Mouse (Mus musculus): ENCODE measurements at regions not wholly inside any gene's neighbourhood (a gene's known extent, or its start where the extent isn't known, plus 50 kb on each side); places are given as distances from the start of the nearest gene placed in this dataset.

DNA sequence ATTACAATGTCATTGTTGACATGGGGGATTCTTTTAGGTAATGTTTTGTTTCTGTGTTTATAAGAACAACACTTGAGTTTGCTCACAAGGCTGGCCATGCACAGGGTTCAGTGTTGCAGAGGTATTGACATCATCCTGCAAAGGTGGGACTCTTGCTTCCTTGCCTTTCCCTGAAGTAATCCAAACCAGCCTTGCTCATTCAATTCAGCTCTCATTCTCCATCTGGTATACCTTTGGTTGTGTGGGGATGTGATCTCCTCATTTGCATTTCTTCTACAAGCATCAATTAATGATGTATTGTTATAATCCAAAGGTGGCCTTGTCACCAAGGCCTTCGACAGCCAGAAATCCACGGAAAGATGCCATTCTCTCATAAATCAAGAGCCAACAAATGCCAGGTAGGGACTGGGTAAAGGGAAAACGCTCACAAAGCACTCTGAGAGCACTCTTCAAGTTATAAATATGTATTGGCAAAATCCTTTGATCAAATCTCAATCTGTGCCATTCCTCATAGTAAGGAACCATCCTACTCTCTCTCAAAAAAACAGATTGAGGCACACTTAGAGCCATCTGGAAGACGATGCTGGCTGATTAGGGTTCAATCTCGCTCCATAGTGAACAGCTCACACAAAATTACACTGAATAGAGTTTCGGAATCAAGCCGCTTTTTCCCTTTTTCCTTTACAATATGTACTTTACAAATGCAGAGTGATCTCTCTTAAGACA is 435.1 kb downstream of the Klf5 start:
- H3K27ac ChIP-seq (replicated peaks in 1 of 2; ENCODE audit: control insufficient read depth in 1 of 2, insufficient read depth in 1 of 2, low read depth in 2 of 2, low read length in 2 of 2): no peak overlapping the region

DNA sequence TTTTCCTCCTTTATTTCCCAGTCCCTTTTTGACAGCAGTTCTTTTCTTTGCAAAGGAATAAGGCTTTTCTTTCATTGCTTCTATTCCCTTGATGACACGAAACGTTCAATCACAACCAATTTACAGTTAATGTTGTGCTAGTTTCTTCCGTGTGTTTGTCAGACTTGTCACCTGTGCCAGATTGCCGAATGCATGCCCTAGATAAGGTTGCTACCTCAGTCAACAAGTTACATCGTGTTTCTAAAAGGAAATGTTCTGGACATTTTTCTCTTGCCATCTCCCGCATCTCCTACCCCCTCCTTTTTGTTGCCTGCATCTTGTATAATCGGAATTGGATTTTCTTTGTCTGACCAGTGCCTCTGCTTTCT is 435.7 kb downstream of the Klf5 start:
- no peak overlapping the region for H3K27ac ChIP-seq (replicated peaks in 1 of 2; ENCODE audit: control insufficient read depth in 1 of 2, insufficient read depth in 1 of 2, low read depth in 2 of 2, low read length in 2 of 2)
- no peaks in the 10 kb centered on the region for H3K4me1 ChIP-seq (ENCODE audit: control insufficient read depth in 2 of 2, insufficient read depth in 2 of 2, low read length in 2 of 2)
- H3K4me3 ChIP-seq (ENCODE audit: control insufficient read depth in 1 of 2, insufficient read depth in 1 of 2, low read depth in 1 of 2, low read length in 2 of 2): no peak overlapping the region
- no peaks in the 10 kb centered on the region for H3K9me3 ChIP-seq (ENCODE audit: control insufficient read depth, low read length)
- ATAC-seq (ENCODE audit: insufficient number of reproducible peaks, insufficient read depth, low FRiP score, low read depth): no peak
- no peaks in the 10 kb centered on the region for H3K36me3 ChIP-seq (ENCODE audit: control insufficient read depth, insufficient read depth, low read length)
- no peaks in the 10 kb centered on the region for H3K27me3 ChIP-seq (ENCODE audit: control insufficient read depth, insufficient read depth, low read length)
- H3K4me2 ChIP-seq (ENCODE audit: low read length): no peak overlapping the region
- WGBS: 74% methylated on average over 7 of the region's 7 CpGs
- H3K9ac ChIP-seq (ENCODE audit: low read length): no peak overlapping the region

More for the DNA sequence above, 435.1 kb downstream of the Klf5 start:
- Histone ChIP-seq H3K36me3 (ENCODE audit: control insufficient read depth, insufficient read depth, low read length) (no peaks in the 10 kb centered on the region), H3K9me3 (ENCODE audit: control insufficient read depth, low read length) (no peaks in the 10 kb centered on the region), H3K9ac (ENCODE audit: low read length) (no peak overlapping the region), H3K4me3 (ENCODE audit: control insufficient read depth in 1 of 2, insufficient read depth in 1 of 2, low read depth in 1 of 2, low read length in 2 of 2) (no peak overlapping the region), H3K27me3 (ENCODE audit: control insufficient read depth, insufficient read depth, low read length) (no peaks in the 10 kb centered on the region), H3K4me1 (ENCODE audit: control insufficient read depth in 2 of 2, insufficient read depth in 2 of 2, low read length in 2 of 2) (no peaks in the 10 kb centered on the region), H3K4me2 (ENCODE audit: low read length) (no peak overlapping the region)
- no peak for ATAC-seq (ENCODE audit: insufficient number of reproducible peaks, insufficient read depth, low FRiP score, low read depth)
- 86% methylated on average over 7 of the region's 7 CpGs for WGBS

GRCm38 (mm10) chr14:99743625-99744297 is 445.3 kb downstream of the Klf5 start:
- no peak for ATAC-seq (ENCODE audit: insufficient number of reproducible peaks, insufficient read depth, low FRiP score, low read depth)
- H3K27me3 ChIP-seq (ENCODE audit: control insufficient read depth, insufficient read depth, low read length): 0 out of 2 replicates have a peak, but pooled peaks cover 3% of the 10 kb centered on the region
- no peak overlapping the region for H3K9ac ChIP-seq (ENCODE audit: low read length)
- peaks cover 0 to 3% of the 10 kb centered on the region in 2 experiments; a peak in 1 of 4 replicates for H3K4me1 ChIP-seq (ENCODE audit: control insufficient read depth in 2 of 2, insufficient read depth in 2 of 2, low read length in 2 of 2)
- H3K9me3 ChIP-seq (ENCODE audit: control insufficient read depth, low read length): no peaks in the 10 kb centered on the region
- no peak overlapping the region for H3K4me2 ChIP-seq (ENCODE audit: low read length)
- WGBS: 59% methylated on average over 17 of the region's 17 CpGs
- H3K27ac ChIP-seq (replicated peaks in 1 of 2; ENCODE audit: control insufficient read depth in 1 of 2, insufficient read depth in 1 of 2, low read depth in 2 of 2, low read length in 2 of 2): no peak overlapping the region
- no peaks in the 10 kb centered on the region for H3K36me3 ChIP-seq (ENCODE audit: control insufficient read depth, insufficient read depth, low read length)
- no peak overlapping the region for H3K4me3 ChIP-seq (ENCODE audit: control insufficient read depth in 1 of 2, insufficient read depth in 1 of 2, low read depth in 1 of 2, low read length in 2 of 2)

DNA sequence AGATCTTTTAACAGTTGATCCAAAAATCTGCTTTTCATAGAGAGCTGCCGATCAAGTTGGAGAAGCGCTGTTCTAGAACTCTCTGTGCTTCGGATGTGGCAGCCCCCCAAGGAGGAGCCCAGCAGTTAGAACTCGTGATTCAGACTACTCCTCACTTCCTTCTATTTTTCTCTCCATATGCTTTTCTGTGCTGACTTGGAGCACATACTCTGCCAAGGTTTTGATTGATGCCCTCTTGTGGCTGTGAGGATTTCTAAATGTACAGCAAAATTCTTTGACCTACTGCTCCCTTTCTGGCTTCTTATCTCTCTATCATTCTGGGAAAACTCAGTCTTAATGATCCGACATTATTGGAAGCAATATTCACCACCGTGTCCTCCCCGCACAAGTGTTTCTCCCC is 446.7 kb downstream of the Klf5 start:
- 73% methylated on average over 7 of the region's 7 CpGs for WGBS
- H3K9ac ChIP-seq (ENCODE audit: low read length): no peak overlapping the region
- no peaks in the 10 kb centered on the region for H3K36me3 ChIP-seq (ENCODE audit: control insufficient read depth, insufficient read depth, low read length)
- no peaks in the 10 kb centered on the region for H3K9me3 ChIP-seq (ENCODE audit: control insufficient read depth, low read length)
- 0 out of 2 replicates have a peak, but pooled peaks cover 3% of the 10 kb centered on the region for H3K27me3 ChIP-seq (ENCODE audit: control insufficient read depth, insufficient read depth, low read length)
- no peak for ATAC-seq (ENCODE audit: insufficient number of reproducible peaks, insufficient read depth, low FRiP score, low read depth)
- peaks cover 0 to 3% of the 10 kb centered on the region in 2 experiments; a peak in 1 of 4 replicates for H3K4me1 ChIP-seq (ENCODE audit: control insufficient read depth in 2 of 2, insufficient read depth in 2 of 2, low read length in 2 of 2)
- no peak overlapping the region for H3K4me2 ChIP-seq (ENCODE audit: low read length)
- no peak overlapping the region for H3K27ac ChIP-seq (replicated peaks in 1 of 2; ENCODE audit: control insufficient read depth in 1 of 2, insufficient read depth in 1 of 2, low read depth in 2 of 2, low read length in 2 of 2)
- no peak overlapping the region for H3K4me3 ChIP-seq (ENCODE audit: control insufficient read depth in 1 of 2, insufficient read depth in 1 of 2, low read depth in 1 of 2, low read length in 2 of 2)

DNA sequence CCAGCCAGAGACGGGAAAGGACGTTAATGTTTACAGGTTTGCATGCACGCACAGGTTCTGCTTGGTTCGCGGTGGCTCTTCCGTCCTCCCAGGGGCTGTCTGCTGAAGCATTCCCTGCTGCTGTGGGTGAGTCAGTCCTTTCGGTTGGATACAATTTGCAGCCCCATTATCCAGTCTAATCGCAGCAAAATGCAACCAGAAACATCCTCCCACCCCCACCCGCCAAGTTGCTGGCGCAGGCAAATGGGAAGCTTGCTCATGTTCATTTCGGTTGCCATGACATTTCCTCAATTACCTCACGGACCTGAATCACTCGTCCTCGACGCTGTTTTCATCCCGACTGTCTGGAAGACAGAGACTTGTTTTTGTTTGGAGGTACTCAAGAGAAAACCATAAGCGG is 449.7 kb downstream of the Klf5 start:
- H3K9me3 ChIP-seq (ENCODE audit: control insufficient read depth, low read length): no peaks in the 10 kb centered on the region
- H3K4me2 ChIP-seq (ENCODE audit: low read length): no peak overlapping the region
- no peak overlapping the region for H3K27ac ChIP-seq (replicated peaks in 1 of 2; ENCODE audit: control insufficient read depth in 1 of 2, insufficient read depth in 1 of 2, low read depth in 2 of 2, low read length in 2 of 2)
- 88% methylated on average over 17 of the region's 17 CpGs for WGBS
- H3K9ac ChIP-seq (ENCODE audit: low read length): no peak overlapping the region
- peaks cover 0 to 3% of the 10 kb centered on the region in 2 experiments; a peak in 1 of 4 replicates for H3K4me1 ChIP-seq (ENCODE audit: control insufficient read depth in 2 of 2, insufficient read depth in 2 of 2, low read length in 2 of 2)
- no peaks in the 10 kb centered on the region for H3K27me3 ChIP-seq (ENCODE audit: control insufficient read depth, insufficient read depth, low read length)
- no peaks in the 10 kb centered on the region for H3K36me3 ChIP-seq (ENCODE audit: control insufficient read depth, insufficient read depth, low read length)
- no peak overlapping the region for H3K4me3 ChIP-seq (ENCODE audit: control insufficient read depth in 1 of 2, insufficient read depth in 1 of 2, low read depth in 1 of 2, low read length in 2 of 2)
- no peak for ATAC-seq (ENCODE audit: insufficient number of reproducible peaks, insufficient read depth, low FRiP score, low read depth)

GRCm38 (mm10) chr14:99749308-99750305 is 451.1 kb downstream of the Klf5 start:
- H3K27ac ChIP-seq (replicated peaks in 1 of 2; ENCODE audit: control insufficient read depth in 1 of 2, insufficient read depth in 1 of 2, low read depth in 2 of 2, low read length in 2 of 2): no peak overlapping the region
- no peak overlapping the region for H3K9ac ChIP-seq (ENCODE audit: low read length)
- H3K4me2 ChIP-seq (ENCODE audit: low read length): no peak overlapping the region
- H3K27me3 ChIP-seq (ENCODE audit: control insufficient read depth, insufficient read depth, low read length): no peaks in the 10 kb centered on the region
- H3K4me1 ChIP-seq (ENCODE audit: control insufficient read depth in 2 of 2, insufficient read depth in 2 of 2, low read length in 2 of 2): no peaks in the 10 kb centered on the region
- H3K36me3 ChIP-seq (ENCODE audit: control insufficient read depth, insufficient read depth, low read length): no peaks in the 10 kb centered on the region
- no peak for ATAC-seq (ENCODE audit: insufficient number of reproducible peaks, insufficient read depth, low FRiP score, low read depth)
- no peaks in the 10 kb centered on the region for H3K9me3 ChIP-seq (ENCODE audit: control insufficient read depth, low read length)
- 69% methylated on average over 12 of the region's 12 CpGs for WGBS
- no peak overlapping the region for H3K4me3 ChIP-seq (ENCODE audit: control insufficient read depth in 1 of 2, insufficient read depth in 1 of 2, low read depth in 1 of 2, low read length in 2 of 2)

GRCm38 (mm10) chr14:99758045-99758444 is 459.6 kb downstream of the Klf5 start:
- Histone ChIP-seq H3K9ac (ENCODE audit: low read length) (no peak overlapping the region), H3K4me2 (ENCODE audit: low read length) (no peak overlapping the region), H3K9me3 (ENCODE audit: control insufficient read depth, low read length) (no peaks in the 10 kb centered on the region), H3K27ac (replicated peaks in 1 of 2; ENCODE audit: control insufficient read depth in 1 of 2, insufficient read depth in 1 of 2, low read depth in 2 of 2, low read length in 2 of 2) (no peak overlapping the region), H3K4me3 (ENCODE audit: control insufficient read depth in 1 of 2, insufficient read depth in 1 of 2, low read depth in 1 of 2, low read length in 2 of 2) (no peak overlapping the region), H3K36me3 (ENCODE audit: control insufficient read depth, insufficient read depth, low read length) (no peaks in the 10 kb centered on the region), H3K4me1 (ENCODE audit: control insufficient read depth in 2 of 2, insufficient read depth in 2 of 2, low read length in 2 of 2) (peaks cover 2 to 5% of the 10 kb centered on the region in 2 experiments; a peak in 2 of 4 replicates), H3K27me3 (ENCODE audit: control insufficient read depth, insufficient read depth, low read length) (no peaks in the 10 kb centered on the region)
- 49% methylated on average over 5 of the region's 5 CpGs for WGBS
- ATAC-seq (ENCODE audit: insufficient number of reproducible peaks, insufficient read depth, low FRiP score, low read depth): no peak
